8 mouse cellular contexts compared by ENCODE assay signal in genomic region chr15:25995521-25995920, GRCm38 (mm10). TPM values are rescaled to one million over a fixed set of nuclear protein-coding genes. Genes with fewer than 3 reads are reported as not detected.
DNase-seq lines count a peak whose midpoint lies in the region; ATAC-seq and TF ChIP-seq lines count a peak whose summit lies in the region.
"Had no signal": no experiment of that assay in that cellular context is flagged by ENCODE, and none has a peak within 500 bp of the region (broad histone marks: within the 10 kb centered on the region; RNA-seq: fewer than 3 reads in every experiment).

No protein-coding gene starts in this region.

- no peak overlapping the region for H3K9ac ChIP-seq in forebrain, embryonic 16.5 days (replicated peaks; ENCODE audit: low read depth, low read length)

- peak; percentile 24 to 69 for DNase-seq in left cerebral cortex, postnatal 14 days (ENCODE audit: low spot score in 2 of 2)
- no peak for DNase-seq in left cerebral cortex, postnatal 4 days
- no peak for DNase-seq in Patski (ENCODE audit: low read depth, low spot score)
- peak; percentile 39 for DNase-seq in retina, adult 2 months (ENCODE audit: low read depth, low spot score)
- no peak for DNase-seq in layer of hippocampus, postnatal 10 days (ENCODE audit: low spot score in 2 of 2)
- no peak for DNase-seq in right cerebral cortex, postnatal 4 days
- DNase-seq: gastrocnemius, postnatal 36 days had no signal

- no peaks in the 10 kb centered on the region for H3K9me3 ChIP-seq in forebrain, embryonic 16.5 days (ENCODE audit: control insufficient read depth, low read length)

- H3K4me2 ChIP-seq in forebrain, embryonic 16.5 days (ENCODE audit: low read length), result no peak overlapping the region

- no peaks in the 10 kb centered on the region for H3K27me3 ChIP-seq in Patski
- no peaks in the 10 kb centered on the region for H3K27me3 ChIP-seq in forebrain, embryonic 16.5 days (replicated peaks; ENCODE audit: control insufficient read depth, insufficient read depth, low read length)

- CTCF ChIA-PET in Patski (lab: Charles Lee), result interaction anchor here (0.8 to 3.4 kb wide), 9 partner anchors 9 to 585 kb away, joined by 3 to 11 read pairs (median 4); no protein-coding TSS in a partner anchor

- peaks cover 18% of the 10 kb centered on the region for H3K36me3 ChIP-seq in forebrain, embryonic 16.5 days (ENCODE audit: control insufficient read depth, insufficient read depth)

- 38% methylated on average over 2 of the region's 2 CpGs for WGBS in forebrain, embryonic 16.5 days

- TF ChIP-seq CTCF in Patski (IDR thresholded peaks at IDR 0.05), result peak; percentile 57

- no peak for ATAC-seq in Patski
- peak; percentile 85 for ATAC-seq in forebrain, embryonic 16.5 days

- no peaks in the 10 kb centered on the region for H3K4me1 ChIP-seq in forebrain, embryonic 16.5 days (replicated peaks; ENCODE audit: control insufficient read depth, insufficient read depth, low read length)

- in situ Hi-C loops in Patski (cut with MboI; ENCODE audit: low pct_unique_long_range_greater_than_20kb), result loop anchor here (5.0 to 25.0 kb wide), 2 partner anchors 332 to 767 kb away; no protein-coding TSS in a partner anchor

- intact Hi-C loops in left cerebral cortex, postnatal 14 days (cut with DNase I), result loop anchor here (1.0 to 10.0 kb wide), 3 partner anchors 312 to 1189 kb away; partner anchors contain the start of gene March11
- intact Hi-C loops in left cerebral cortex, postnatal 4 days (cut with DNase I), result loop anchor here (5.0 to 10.0 kb wide), 6 partner anchors 312 to 1329 kb away; partner anchors contain the start of gene March11

- no peak overlapping the region for H3K4me3 ChIP-seq in forebrain, embryonic 16.5 days (replicated peaks; ENCODE audit: low read length)

- POLR2A ChIA-PET in Patski (lab: Charles Lee), result no interaction called here

- H3K27ac ChIP-seq in forebrain, embryonic 16.5 days (ENCODE audit: low read length), result no peak overlapping the region

RNA-seq across cellular contexts. Expression of gene Zfp622, which starts 11.4 kb away (rescaled TPM):
- 10 to 100 TPM; 39.0 to 41.8 TPM for total RNA-seq in left cerebral cortex, postnatal 14 days (2021)
- 10 to 100 TPM; 43.1 to 46.5 TPM for total RNA-seq in left cerebral cortex, postnatal 4 days (2021)
- 54.8 TPM for polyA plus RNA-seq in Patski (2021)
- polyA plus RNA-seq in forebrain, embryonic 16.5 days (2015; fragmentation: Nextera tagmentation; extraction: Ambion mirVana), result 26.8 and 26.9 TPM in 2 replicates
- total RNA-seq in layer of hippocampus, postnatal 10 days (2021), result 10 to 100 TPM; 42.6 to 45.4 TPM

Comparison
In these comparisons a context has a peak if more than half of its experiments do, and no peak if none do; other contexts are left out.
1. DNase-seq: peak in left cerebral cortex, postnatal 14 days (2 of 2) and retina, adult 2 months (single experiment); none in left cerebral cortex, postnatal 4 days (single experiment), Patski (single experiment), layer of hippocampus, postnatal 10 days (0 of 2) and right cerebral cortex, postnatal 4 days (single experiment).